Mouse (Mus musculus): ENCODE results near the gene Pif1. TPM values are rescaled to one million over a fixed set of nuclear protein-coding genes. Genes with fewer than 3 reads are reported as not detected.

Pif1 gene
- total and polyA plus RNA-seq, 3 experiments: 14.9 to 15.5 TPM; not detected in 1

DNA sequence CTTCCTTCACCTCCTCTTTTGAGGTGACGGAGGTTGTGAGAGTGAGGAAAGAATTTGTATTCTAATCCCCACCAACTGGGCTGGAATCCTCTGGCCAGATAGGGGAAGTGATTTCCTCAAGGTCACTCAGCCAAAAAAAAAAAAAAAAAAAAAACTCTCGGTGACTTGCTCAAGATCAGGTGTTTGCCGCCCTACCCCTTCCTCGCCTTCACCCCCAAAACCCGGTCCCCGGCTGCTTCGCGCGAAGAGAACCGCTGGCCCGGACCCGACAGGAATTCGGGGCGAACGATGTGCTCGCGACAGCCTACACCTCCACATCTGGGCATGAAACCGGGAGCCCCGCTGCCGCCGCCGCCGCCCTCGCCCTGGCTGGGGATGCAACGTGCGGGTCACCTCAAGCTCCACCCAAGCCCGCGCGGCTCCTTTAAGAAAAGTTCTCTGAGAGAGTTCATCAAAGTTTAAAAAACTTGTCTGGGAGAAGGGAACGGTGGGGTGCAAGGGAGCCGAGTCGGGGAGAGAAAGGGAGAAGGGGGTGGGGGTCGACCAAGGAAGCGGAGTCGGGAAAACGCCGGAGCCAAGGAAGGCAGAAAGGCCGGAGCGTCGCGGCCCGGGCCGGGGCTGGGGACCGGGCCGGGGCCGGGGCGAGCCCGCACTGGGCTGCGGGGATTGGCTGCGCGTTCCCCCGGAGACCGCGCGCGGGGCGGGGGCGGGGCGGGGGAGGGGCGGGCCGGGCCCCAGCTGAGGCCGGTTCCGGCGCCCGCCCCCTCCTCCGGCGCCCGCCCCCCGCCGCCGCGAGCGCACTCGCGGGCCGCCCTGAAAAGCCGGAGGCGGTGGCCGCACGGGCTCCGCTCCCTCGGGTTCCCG is 43.0 kb downstream of the Pif1 start:
- DNase-seq (ENCODE audit: low read depth, low spot score): no peak
- H3K4me3 ChIP-seq (ENCODE audit: control insufficient read depth in 1 of 2, insufficient read depth in 1 of 2, low read depth in 2 of 2, low read length in 2 of 2): no peak overlapping the region
- TF ChIP-seq KAT2A (conservative IDR thresholded peaks at IDR 0.05; ENCODE audit: low read depth, low read length) (no peak), E2F4 (IDR thresholded peaks at IDR 0.05; ENCODE audit: borderline replicate concordance, low read depth, low read length) (no peak), MXI1 (IDR thresholded peaks at IDR 0.05; ENCODE audit: low read depth, low read length) (no peak), CHD1 (IDR thresholded peaks at IDR 0.05; ENCODE audit: low read depth, low read length) (no peak), ZKSCAN1 (IDR thresholded peaks at IDR 0.05; ENCODE audit: low read depth, low read length) (no peak), ETS1 (IDR thresholded peaks at IDR 0.05; ENCODE audit: low read depth, low read length) (no peak), CHD2 (IDR thresholded peaks at IDR 0.05; ENCODE audit: low read length) (no peak), MEF2A (IDR thresholded peaks at IDR 0.05; ENCODE audit: extremely low read depth, insufficient replicate concordance, low read depth, low read length, poor library complexity, severe bottlenecking) (no peak), MAFK (IDR thresholded peaks at IDR 0.05; ENCODE audit: borderline replicate concordance, low read depth, low read length) (no peak), POLR2AphosphoS2 (IDR thresholded peaks at IDR 0.05; ENCODE audit: low read length) (no peak), TCF12 (IDR thresholded peaks at IDR 0.05; ENCODE audit: low read depth, low read length) (no peak), TAL1 (IDR thresholded peaks at IDR 0.05; ENCODE audit: low read length) (no peak), EP300 (IDR thresholded peaks at IDR 0.05; ENCODE audit: low read depth in 1 of 2, low read length in 2 of 2) (no peak)
- no peaks in the 10 kb centered on the region for H3K9me3 ChIP-seq (replicated peaks; ENCODE audit: insufficient read depth, low read length)
- no peak overlapping the region for H3K27ac ChIP-seq (ENCODE audit: control insufficient read depth, low read depth, low read length)
- no peaks in the 10 kb centered on the region; a peak in 2 of 4 replicates for H3K27me3 ChIP-seq (ENCODE audit: control insufficient read depth in 1 of 2, insufficient read depth in 2 of 2, low read length in 2 of 2)
- no peaks in the 10 kb centered on the region for H3K4me1 ChIP-seq (ENCODE audit: control insufficient read depth in 1 of 2, insufficient read depth in 2 of 2, low read length in 2 of 2)
- no peak overlapping the region for H3K9ac ChIP-seq (ENCODE audit: control insufficient read depth, low read depth, low read length, poor library complexity, severe bottlenecking)
- H3K79me2 ChIP-seq (ENCODE audit: control insufficient read depth, insufficient read depth, low read length, poor library complexity): no peaks in the 10 kb centered on the region
- no peaks in the 10 kb centered on the region for H3K36me3 ChIP-seq (ENCODE audit: control insufficient read depth in 1 of 2, insufficient read depth in 2 of 2, low read length in 2 of 2)

DNA sequence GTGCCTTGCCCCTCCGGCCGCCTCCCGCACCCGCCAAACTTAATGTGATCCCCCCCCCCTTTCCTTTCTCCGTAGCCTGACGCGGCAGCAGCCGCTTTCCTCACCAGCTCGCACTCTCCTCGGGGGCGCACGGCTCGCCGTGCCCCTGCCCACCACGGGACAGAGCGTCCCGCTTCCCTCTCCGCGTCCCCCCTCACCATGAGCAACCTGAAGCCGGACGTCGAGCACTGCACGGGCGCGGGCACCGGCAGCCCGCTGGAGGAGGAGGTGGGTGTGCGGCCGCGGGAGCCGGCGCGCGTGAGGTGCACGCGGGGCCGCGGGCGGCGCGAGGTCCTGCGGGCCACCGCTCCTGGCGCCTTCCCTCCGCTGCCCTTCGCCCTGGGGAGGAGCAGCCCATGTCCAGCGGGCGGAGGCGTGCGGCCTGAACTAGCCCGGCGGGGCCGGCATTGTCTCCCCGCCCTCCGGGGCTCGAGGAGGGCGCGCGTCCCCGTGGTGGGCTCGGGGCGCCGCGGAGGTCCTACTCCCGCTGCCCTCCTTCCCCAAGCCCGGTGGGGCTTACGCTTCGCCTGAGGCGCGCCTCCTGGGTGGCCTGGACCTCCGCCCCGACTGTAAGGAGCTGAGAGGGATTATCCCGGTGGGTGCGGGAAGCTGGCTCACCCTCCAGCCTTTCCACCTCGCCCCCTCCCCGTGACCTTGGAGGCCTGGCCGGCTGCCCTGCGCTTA is 43.8 kb downstream of the Pif1 start:
- H3K27me3 ChIP-seq (ENCODE audit: control insufficient read depth in 1 of 2, insufficient read depth in 2 of 2, low read length in 2 of 2): no peaks in the 10 kb centered on the region; a peak in 2 of 4 replicates
- H3K79me2 ChIP-seq (ENCODE audit: control insufficient read depth, insufficient read depth, low read length, poor library complexity): no peaks in the 10 kb centered on the region
- no peaks in the 10 kb centered on the region for H3K9me3 ChIP-seq (replicated peaks; ENCODE audit: insufficient read depth, low read length)
- no peaks in the 10 kb centered on the region for H3K36me3 ChIP-seq (ENCODE audit: control insufficient read depth in 1 of 2, insufficient read depth in 2 of 2, low read length in 2 of 2)
- DNase-seq (ENCODE audit: low read depth, low spot score): no peak
- no peaks in the 10 kb centered on the region for H3K4me1 ChIP-seq (ENCODE audit: control insufficient read depth in 1 of 2, insufficient read depth in 2 of 2, low read length in 2 of 2)
- H3K9ac ChIP-seq (ENCODE audit: control insufficient read depth, low read depth, low read length, poor library complexity, severe bottlenecking): no peak overlapping the region
- TF ChIP-seq SIN3A (IDR thresholded peaks at IDR 0.05; ENCODE audit: low read length) (no peak), RAD21 (IDR thresholded peaks at IDR 0.05; ENCODE audit: low read depth, low read length) (no peak), POLR2A (IDR thresholded peaks at IDR 0.05; ENCODE audit: control insufficient read depth in 1 of 2, insufficient read depth in 1 of 2, low read depth in 1 of 2, low read length in 2 of 2, poor library complexity in 1 of 2) (no peak; a peak in 1 of 4 replicates), MAX (IDR thresholded peaks at IDR 0.05; ENCODE audit: low read length) (no peak)
- no peak overlapping the region for H3K27ac ChIP-seq (ENCODE audit: control insufficient read depth, low read depth, low read length)
- no peak overlapping the region for H3K4me3 ChIP-seq (ENCODE audit: control insufficient read depth in 1 of 2, insufficient read depth in 1 of 2, low read depth in 2 of 2, low read length in 2 of 2)

Data from MEL (cell line).